Mouse (Mus musculus) kidney, adult 9 months (tissue): Measurements from ENCODE around the gene Commd1.

Source experiments
- DNase-seq: peaks from one replicate; pipeline ENCODE4 v3.0.0; 2022

Commd1 gene

GRCm38 (mm10) chr11:22981984-22982757 lies at the start of gene Commd1, which contains the start of gene Gm28048:
Gene Commd1, minus strand, starts transcription at chr11:22982382.
Gene Gm28048, minus strand, starts transcription at chr11:22982090.
- DNase-seq = peak; percentile 96

- DNase-seq = no peak
Observed at GRCm38 (mm10) chr11:23029399-23029798, 47.2 kb upstream of the Commd1 start.

DNA sequence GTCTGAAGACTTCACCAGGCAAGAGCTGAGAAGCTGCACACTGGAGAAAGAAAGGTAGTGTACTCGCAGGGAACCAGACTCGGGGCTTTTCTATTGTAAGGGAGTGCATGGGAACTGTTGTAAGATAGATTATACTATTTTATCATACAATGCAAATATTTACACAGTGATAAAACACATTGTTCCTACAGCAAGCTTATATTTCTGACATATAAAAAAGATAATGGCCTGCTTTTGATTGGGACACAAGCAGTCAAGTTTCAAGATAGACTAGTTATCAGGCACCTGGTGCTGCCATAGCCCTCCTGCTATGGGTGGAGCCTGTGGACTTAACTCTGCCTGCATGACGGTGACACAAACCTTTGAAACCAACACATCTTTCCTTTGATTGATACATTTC lies 46.8 kb upstream of the Commd1 start:
- no peak for DNase-seq

GRCm38 (mm10) chr11:23024169-23024568 lies 42.0 kb upstream of the Commd1 start:
- no peak for DNase-seq

GRCm38 (mm10) chr11:23023155-23023554 lies 41.0 kb upstream of the Commd1 start:
- no peak for DNase-seq

DNA sequence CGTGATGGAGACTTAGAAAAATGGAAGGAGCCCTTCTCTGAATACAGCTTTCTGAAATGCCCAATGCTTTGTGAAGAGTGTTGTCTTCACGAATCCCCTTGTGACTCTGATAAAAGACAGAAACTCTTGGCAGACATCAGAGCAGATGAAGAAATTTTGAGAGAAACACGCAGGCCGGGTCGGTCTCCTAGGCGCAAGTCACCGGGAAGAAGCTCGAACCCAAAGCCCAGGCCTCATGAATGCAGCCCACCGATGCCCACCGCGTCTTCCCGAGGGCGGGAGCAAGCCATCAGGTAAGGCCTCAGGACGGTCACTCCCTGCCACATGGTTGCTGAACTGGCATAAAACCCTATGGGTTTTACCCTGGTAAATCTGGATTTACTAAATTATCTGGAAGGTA lies 38.7 kb upstream of the Commd1 start:
- DNase-seq = no peak

DNA sequence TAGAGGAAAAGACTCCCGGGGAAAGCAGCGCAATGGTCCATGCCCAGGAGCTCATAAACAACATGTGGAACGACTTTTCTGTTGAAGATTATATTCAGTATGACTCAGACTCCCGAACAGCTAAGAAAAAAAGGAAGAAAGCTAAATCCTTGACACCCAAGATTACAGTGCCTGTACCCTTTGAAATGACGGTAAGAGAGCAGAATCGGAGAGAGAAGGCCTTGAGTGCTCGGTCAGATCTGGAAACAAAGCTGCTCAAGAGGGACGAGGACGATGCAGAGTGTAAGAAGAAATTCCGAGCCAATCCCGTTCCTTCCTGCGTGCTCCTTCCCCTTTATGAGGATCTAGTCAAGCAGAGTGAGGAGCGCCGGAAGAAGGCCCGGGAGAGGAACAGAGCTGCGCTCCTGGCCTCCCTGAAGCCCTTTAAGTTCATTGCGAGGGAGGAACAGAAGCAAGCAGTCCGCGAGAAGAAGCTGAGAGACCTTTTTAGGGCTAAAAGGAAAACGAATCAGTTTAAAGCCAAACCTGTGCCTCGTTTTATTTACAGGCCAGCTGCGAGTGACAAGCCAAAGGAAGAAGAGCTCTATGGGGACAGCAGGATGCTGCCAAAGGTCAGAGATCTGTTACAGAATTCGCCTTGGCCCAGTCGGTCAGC lies 38.1 kb upstream of the Commd1 start:
- no peak for DNase-seq

DNA sequence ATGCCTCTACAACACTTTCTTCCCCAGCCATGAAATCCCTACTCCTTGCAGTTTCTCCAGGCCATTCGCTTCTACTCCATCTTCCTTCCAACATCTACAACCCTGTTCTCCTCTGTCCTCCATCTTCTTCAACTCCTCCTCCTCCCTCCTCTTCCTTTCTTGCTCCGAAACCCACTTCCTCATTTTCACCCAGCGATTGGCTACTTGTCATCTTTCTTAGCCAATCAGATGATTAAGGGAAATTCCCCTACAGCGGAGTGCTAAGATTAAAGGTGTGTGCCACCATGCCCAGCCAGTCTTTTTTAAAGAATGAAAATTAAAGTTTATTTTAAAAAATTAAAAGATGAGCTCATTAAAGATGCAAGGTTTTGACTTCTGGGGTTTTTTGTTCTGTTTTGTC lies 35.8 kb upstream of the Commd1 start:
- no peak for DNase-seq

GRCm38 (mm10) chr11:23014996-23015395 lies 32.8 kb upstream of the Commd1 start:
- DNase-seq = no peak

- DNase-seq = no peak
Observed at GRCm38 (mm10) chr11:23013580-23014294, 31.6 kb upstream of the Commd1 start.

- no peak for DNase-seq
Observed at GRCm38 (mm10) chr11:23013096-23013495, 30.9 kb upstream of the Commd1 start.

DNA sequence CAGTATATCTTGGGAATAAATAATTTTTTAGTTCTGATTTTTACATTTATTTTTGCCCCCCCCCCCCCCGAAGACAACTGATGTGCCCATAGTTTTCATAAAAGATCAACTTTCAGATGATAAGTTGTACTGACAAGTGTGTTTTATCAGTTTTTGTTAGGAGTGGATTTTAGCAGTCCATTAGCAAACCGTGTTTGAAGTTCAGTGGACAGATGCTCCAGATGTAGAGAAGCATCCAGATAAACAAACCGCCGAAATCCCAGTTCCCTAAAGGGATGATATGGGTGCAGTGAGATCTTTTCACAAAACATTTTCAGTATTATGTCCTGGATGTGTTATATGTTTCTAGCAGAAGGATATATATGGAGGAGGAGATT lies 26.6 kb upstream of the Commd1 start:
- DNase-seq = no peak

- peak; percentile 87 for DNase-seq
Observed at GRCm38 (mm10) chr11:23008181-23008823, 26.1 kb upstream of the Commd1 start.

- DNase-seq = peak; percentile 96
Observed at GRCm38 (mm10) chr11:23007481-23008180, 25.4 kb upstream of the Commd1 start, which contains the start of gene Fam161a. Gene Fam161a, plus strand, starts transcription at chr11:23007531.

DNA sequence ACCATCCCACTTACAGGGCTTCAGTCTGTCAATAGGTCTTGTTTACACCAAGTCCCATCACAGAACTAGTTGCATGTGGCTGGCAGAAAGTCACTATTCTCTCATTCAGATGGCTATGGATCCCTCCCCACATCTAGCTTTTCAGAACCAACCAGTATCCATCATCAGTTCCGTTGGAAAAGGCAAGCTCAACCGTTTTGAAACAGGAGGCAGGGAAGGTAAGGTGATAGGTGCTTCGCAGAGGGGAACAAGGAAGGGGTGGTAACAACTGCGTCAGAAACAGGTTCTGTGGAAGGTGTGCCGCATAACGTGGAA lies 24.9 kb upstream of the Commd1 start:
- no peak for DNase-seq

DNA sequence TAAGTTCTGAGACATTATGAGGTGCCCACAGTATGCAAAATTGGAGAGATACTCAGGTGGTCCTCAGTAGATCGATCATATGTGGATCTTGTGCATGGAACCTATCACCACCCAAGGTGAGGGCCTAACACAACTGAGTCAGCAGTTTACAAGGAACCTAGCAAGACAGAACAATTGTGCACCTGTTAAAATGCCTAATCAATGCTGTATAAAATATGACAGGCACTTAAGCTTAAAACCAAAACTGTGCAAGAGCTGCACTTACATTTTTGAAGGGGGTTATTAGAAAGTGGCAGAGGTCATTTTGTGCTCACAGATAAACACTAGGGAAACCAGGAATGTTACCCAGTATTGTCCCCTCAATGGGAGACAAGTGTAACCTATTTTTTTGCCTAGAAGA lies 23.1 kb upstream of the Commd1 start:
- DNase-seq = no peak

DNA sequence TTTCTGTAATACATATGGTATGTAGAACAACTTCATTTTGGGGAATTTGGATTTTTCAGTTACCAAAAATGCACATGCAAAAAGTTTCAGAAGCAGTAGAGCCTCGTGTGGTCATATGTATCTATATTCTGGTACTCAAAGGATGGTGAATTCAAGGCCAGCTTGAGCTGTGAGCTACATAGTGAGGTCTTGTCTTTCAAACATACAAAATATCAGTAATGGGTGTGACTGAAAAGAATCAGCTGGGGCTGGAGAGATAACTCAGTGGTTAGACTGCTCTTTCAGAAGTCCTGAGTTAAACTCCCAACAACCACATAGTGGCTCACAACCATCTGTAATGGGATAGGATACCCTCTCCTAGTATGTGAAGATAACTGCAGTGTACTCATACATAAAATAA lies 16.1 kb upstream of the Commd1 start:
- DNase-seq = no peak

- DNase-seq = no peak
Observed at GRCm38 (mm10) chr11:22995461-22995860, 13.3 kb upstream of the Commd1 start.

DNA sequence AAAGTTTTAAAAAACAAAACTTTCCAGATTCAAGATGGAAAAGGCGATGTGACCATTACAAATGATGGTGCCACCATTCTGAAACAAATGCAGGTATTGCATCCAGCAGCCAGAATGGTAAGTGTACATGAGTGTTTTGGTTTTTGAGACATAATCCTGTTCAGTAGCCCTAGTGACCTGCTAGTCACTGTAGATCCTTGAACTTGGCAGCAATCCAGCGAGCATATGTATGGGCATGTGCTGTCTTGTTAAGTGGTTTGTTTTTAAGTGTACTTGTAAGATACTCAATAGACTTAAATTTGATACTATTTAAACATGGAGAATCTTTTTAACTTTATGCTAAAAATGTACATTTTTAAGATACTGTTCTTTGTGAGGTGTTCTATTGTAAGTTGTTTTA lies 12.1 kb upstream of the Commd1 start:
- DNase-seq = no peak

DNA sequence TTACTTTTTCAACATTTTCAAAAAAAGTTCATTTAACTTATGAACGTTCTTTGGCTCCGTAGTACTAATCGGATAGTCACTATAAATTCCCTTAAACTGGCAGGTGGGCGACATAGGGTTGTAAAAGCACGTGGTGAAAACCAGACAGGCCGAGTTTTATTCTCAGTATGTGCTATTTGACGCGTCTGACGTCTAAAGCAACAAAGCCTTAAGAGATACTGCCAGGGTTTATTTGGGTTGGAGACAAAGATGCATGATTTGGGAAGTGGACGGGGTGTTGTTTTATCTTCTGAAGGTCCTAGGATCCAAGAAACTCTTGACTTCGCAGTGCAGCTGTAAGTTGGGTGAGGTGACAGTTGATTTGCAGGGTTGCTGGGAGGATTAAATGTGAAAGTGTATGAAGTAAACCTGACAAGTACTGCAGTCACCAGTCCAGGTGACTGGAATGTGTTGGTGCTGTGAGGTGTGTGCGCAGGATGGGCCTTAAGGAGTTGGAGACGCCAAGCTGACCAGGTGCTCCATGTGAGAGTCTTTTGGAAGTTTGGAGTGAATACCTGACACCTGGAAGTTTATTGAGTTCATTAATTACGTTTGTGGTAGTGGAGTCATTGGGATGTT lies 9.1 kb upstream of the Commd1 start:
- no peak for DNase-seq

DNA sequence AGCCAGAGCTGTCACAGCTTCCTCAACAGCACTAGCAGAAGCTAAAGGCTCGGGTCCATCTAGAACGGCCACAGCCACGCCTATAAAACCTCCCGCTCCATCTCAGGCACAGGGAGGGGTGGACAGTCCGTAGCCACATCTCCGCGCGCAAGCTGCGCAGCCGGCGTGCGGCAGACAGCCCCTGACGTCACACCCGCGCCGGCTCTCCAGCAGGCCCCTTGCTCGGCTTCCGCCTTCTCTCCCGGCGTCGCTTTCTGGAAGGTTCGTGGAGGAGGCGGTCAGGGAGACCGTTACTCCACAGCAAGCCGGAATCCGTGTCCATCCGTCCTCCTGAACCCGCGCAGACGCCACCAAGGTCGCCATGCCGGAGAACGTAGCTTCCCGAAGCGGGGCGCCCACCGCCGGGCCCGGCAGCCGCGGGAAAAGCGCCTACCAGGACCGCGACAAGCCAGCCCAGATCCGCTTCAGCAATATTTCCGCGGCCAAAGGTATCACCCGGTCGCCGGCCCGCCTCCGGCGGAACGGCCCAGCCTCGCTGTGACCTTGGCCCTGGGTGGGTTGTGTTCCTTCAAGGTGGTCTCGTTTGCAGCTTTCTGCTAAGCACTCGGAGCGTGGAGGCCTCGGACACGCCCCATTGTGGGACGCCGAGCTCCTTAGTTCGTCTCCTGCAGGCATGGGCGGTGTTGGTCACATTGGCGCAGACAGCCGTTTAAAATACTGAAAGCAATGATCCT lies 8.4 kb upstream of the Commd1 start, which contains the start of gene Cct4:
Gene Cct4 (plus strand): TSS at position 127 of the 734 bp plus-strand sequence.
- peak; percentile 94 for DNase-seq

- no peak for DNase-seq
Observed at GRCm38 (mm10) chr11:22989786-22990185, 7.6 kb upstream of the Commd1 start.
